Mouse (Mus musculus) right cerebral cortex, postnatal 36 days (tissue): ENCODE data around the gene Gorasp1.

Source experiments
- DNase-seq, 2 experiments: peaks; one replicate each; pipeline ENCODE4 v3.0.0; 2022; ENCODE audit warnings: low spot score in 2 of 2, mixed read lengths in 1 of 2

Gene Gorasp1

GRCm38 (mm10) chr9:119972582-119972981, 35.2 kb upstream of the Gorasp1 start:
- no peak for DNase-seq

- no peak for DNase-seq
These were observed 34.8 kb upstream of the Gorasp1 start for GRCm38 (mm10) chr9:119972166-119972565.

- DNase-seq, result peak in 1 of 2 experiments; percentile 35
These were observed 33.6 kb upstream of the Gorasp1 start for GRCm38 (mm10) chr9:119970763-119971656.

DNA sequence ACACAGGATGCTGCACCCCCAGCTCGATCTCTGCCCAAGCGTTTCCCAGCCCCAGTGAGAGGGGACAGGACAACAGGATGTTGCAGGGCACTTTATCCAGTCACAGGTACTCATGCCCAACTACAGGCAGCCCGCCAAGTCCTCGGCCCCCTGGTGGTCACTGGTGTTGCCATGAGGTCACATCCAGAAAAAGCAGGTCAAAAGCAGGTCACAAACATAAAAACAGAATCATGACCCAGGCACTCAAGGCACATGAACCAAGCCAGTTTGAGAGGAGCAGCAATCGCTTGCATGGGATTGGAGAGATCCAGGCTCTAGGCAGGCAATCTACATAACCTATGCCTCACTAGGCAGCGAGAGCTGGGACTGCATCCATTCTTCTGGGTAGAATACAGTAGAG, 32.9 kb upstream of the Gorasp1 start:
- no peak for DNase-seq

DNA sequence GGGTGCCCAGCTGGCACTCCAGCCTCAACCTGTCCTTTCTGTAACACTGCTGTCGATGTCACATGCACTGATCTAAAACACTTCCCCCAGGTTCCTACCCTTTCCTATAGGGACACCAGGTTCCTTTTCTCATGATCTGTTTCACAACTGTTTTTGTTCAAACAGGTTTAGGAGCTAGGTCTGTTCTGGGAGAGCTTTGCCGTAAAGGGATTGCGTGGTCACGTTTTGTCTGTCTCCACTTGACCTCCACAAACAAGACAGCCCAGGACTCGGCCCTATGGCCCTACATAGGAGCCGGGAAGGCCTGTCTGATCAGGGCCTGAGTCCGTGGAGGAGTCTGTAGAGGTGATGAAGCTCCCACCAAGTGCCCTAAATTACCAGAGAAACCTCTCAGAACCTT, 32.4 kb upstream of the Gorasp1 start:
- DNase-seq, result no peak

DNA sequence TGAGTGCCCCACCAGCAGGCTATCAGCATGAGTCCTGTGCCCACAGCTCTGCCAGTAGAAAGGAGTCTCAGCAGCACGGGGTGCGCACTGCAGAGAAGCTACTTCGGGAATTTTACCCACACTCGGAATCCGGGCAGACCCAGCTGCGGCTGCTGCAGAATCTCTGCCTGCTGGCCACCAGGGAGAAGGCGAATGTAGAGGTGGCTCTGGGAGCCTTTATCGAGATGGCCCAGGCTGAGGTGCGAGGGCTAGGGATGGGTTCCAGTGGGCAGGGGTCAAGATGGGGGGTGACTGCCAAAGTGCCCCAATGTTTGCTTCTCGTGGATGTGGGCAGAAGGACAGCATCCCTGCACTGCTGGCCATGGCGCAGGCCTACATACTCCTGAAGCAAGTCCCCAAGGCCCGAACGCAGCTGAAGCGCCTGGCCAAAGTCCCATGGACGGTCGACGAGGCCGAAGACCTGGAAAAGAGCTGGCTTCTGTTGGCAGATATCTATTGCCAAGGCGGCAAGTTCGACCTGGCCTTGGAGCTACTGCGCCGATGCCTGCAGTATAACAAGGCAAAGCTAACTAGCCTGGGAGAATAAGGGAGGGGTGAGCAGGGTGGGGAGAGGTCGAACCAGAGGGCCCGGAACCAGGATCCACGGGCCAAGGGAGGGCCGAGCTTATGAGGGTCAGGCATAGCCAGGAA, 29.0 kb upstream of the Gorasp1 start:
- DNase-seq, result no peak

GRCm38 (mm10) chr9:119965186-119965585, 27.8 kb upstream of the Gorasp1 start:
- no peak for DNase-seq

- no peak for DNase-seq
These were observed 26.8 kb upstream of the Gorasp1 start for GRCm38 (mm10) chr9:119964206-119964605.

DNA sequence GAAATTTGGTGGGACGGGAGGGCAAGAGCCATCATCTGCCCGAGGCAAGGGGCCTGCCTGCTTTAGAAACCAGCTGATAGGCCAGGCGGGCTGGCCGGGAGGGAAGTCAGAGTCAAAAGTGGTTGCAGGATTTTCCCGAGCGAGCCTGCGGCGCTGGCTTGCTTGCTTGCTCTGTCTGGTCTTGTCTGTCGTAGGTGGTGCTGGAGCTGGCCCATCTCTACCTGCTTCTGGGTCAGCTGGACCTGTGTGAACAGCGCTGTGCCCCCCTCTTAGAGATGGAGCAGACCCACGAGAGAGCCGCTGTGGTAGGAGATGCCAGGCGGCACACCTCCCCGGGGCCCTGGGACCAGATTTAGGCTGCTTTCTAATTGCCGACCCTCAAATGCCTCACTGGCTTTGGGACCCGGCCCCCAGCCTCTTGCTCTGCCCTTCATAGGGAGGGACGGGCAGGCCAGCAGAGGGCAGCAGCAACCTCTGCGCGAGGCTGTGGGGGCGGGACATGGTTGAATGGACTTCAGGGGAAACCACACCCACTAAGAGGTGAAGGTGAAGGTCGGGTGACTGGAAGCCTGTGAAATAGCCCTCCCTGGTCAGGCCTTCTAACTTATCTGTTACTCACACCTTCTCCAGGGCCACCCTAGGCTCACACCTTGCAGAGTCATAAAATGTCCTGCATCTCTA, 25.8 kb upstream of the Gorasp1 start:
- no peak for DNase-seq

DNA sequence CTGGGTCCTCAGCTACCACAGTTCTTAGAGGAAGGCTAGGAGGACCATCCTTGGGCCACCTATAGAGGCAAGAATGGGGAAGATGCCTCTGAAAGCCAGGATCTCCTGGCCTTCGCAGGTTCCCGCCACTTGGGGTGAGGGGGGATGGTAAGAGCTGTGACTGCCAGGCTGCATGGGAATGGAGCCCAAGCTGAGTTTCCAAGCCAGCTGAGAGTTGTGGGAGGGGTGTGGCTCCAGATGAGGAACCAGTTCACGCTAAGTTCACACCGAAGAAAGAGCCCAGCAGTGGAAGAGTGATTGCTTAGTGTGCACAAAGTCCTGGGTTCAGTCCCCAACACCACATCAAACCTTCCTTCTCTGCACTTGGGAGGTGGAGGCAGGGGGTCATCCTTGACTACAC, 24.9 kb upstream of the Gorasp1 start:
- no peak for DNase-seq

DNA sequence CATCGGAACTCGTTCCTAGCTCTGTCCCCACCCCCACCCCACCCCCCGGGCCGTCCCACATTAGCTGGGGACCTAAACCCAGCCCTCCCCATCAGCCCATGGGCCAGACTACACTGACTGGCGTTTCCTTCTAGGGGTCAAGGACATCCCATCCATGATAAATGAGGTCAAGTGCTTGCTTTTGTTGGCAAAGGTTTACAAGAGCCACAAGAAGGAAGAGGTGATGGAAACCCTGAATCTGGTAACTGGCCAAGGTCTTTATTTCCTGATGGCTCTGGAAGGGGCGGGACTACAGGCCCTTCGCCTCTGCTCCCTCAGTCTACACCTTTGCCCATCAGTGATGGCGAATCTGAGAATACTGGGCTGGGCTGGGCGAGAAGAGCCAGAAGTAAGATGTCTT, 21.5 kb upstream of the Gorasp1 start:
- no peak for DNase-seq

DNA sequence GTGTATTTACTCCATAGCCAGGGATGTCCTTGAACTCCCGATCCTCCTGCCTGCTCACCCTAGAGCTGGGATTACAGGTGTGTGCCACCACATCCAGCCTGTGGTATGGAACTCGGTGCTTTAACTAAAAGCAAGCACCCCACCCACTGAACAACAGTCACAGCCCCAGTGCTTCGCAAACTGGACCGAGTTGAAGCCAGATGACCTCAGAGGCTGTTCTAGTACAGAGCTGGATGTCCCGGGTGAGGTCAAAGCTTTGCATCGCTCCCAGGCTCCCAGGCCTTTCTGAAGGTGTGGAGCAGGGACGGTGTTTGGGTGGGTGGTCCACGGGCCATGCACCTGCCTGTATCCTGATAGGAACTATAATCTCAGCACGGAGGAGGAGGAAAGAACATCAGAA, 14.0 kb upstream of the Gorasp1 start:
- DNase-seq, result no peak

DNA sequence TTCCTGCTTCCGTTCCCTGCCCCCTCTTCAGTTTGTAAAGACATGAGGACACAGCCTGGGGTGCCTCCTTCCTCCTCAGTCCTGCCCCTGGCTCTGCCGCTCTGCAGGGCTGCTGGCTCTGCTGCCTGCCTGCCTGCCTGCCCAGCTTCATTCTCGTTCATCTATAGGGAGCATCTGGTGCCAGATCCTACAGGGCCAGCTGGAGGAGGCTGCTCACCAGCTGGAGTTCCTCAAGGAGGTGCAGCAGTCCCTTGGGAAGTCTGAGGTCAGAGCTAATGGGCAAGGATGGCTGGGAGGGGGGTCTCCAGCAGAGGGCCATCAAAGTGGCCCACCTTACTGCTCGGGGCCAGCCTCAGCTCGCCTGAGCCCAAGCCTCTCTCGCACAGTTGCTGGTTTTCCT, 13.1 kb upstream of the Gorasp1 start:
- DNase-seq, result no peak

DNA sequence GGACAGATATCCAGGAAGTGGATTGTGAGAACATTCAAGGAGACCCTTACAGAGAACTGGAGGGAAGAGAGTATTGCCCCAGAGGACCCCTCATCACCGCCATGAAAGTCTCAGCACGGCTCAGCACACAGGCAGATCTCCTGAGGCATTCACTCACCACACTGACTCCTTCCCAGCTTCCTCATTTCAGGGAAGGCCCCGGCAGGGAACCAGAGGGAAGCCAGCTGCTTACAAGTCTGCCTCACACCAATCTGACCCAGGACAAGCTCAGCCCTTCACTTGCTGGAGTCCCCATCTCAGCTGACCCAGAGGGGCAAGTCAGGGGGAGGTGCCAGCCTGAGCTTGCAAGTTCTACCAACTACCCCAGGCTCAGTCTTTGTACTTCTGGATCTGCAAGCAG, 11.4 kb upstream of the Gorasp1 start:
- no peak for DNase-seq

- DNase-seq, result no peak
These were observed 8.0 kb upstream of the Gorasp1 start for GRCm38 (mm10) chr9:119945173-119945900.

DNA sequence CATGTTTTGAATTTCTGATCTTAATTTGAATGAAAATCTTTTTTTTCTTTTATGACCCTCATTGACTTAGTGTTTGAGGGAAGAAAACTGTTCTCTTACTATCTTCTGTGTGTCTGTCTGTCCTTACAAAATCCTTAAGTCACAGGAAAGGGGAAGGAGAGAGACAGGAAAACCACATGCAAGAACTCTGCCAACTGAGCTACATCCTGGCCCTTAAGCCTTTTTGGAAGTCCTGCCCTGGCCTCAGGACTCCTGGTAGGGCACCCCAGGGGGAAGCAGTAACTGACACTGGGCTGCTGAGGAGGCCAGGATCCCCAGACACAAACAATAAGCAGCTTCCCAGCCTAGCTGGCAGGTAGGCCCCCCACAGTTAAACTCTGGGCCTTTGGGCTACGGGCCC, 6.0 kb upstream of the Gorasp1 start:
- no peak for DNase-seq

- no peak for DNase-seq
These were observed 4.5 kb upstream of the Gorasp1 start for GRCm38 (mm10) chr9:119941861-119942260.

- no peak for DNase-seq
These were observed 4.0 kb upstream of the Gorasp1 start for GRCm38 (mm10) chr9:119941407-119941806.

- DNase-seq, result no peak
These were observed 2.3 kb upstream of the Gorasp1 start for GRCm38 (mm10) chr9:119939646-119940045.

DNA sequence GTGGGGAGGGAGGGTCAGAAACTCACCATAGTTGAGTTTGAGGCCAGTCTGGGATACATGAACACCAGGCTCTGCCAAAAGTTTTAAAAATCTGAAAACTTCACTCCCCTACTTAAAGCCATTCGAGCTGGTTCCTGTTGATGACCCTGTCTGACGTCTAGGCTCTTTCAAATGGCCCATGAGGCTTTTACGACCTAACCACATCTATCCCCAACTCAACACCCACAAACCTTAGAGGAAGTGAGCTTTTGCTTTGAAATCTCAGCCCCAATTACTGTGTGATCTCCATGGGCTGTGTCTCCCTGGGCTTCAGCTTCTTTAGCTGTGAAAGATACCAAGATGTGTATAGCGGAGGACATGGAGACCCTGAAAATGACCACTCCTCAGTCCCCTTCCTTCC, 1.1 kb upstream of the Gorasp1 start:
- DNase-seq, result no peak

DNA sequence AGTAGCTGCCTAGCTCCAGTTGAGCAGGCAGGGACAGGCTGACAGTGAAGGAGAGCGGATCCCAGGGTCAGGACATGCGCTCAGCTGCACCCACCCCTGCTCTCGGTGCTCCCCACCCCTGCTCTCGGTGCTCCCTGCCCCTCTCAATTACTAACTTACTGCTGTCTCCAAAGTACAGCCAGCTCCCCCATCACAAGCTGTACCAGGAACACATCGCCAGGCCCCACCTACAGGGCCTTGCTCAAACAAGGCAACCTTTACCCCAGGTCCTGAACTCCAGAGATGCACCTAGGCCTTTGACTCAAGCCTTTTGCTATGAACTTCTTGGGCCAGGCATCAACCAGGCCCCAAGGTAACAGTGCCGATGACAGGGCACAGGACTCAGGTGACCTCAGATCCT, 3.7 kb downstream of the Gorasp1 start:
- no peak for DNase-seq

- no peak for DNase-seq
These were observed 5.0 kb downstream of the Gorasp1 start for GRCm38 (mm10) chr9:119932358-119932757.
